Mouse (Mus musculus): ENCODE measurements around the gene Creb3. TPM values are rescaled to one million over a fixed set of nuclear protein-coding genes. Genes with fewer than 3 reads are reported as not detected.
"Not testable (repeated sequence)": the region's sequence is repeated elsewhere in the genome, so short reads cannot be mapped to it uniquely, and the experiment has no call there.

The Creb3 gene
- total RNA-seq, 2 experiments from 2014 or later, result 40.3 to 47.4 TPM

DNA sequence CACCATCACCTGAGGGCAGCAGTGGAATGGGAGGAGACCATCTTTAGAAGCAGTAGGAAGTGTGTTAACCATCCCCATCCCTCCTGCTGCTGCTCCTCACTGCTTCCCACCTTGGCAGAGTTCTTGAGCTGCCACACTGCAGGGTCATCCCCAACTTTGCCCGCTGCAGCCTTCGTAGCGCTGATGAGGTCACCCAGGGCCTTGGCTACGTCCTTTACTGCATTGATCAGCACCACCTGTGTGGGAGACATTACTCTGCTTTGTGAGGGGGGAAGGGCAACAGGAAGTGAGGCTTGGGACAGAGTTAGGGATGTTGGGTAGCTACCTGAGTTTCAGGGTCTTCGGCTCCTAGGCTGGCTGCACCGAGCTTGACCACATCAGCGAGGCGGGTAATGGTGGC is 26.5 kb upstream of the Creb3 start:
- no peak for TF ChIP-seq CTCF (IDR thresholded peaks at IDR 0.05)
- Histone ChIP-seq H3K27ac (no peak overlapping the region), H3K4me3 (no peak overlapping the region)
- intact Hi-C loops (cut with DNase I), result no loop called here
- peak; percentile 16 for DNase-seq

DNA sequence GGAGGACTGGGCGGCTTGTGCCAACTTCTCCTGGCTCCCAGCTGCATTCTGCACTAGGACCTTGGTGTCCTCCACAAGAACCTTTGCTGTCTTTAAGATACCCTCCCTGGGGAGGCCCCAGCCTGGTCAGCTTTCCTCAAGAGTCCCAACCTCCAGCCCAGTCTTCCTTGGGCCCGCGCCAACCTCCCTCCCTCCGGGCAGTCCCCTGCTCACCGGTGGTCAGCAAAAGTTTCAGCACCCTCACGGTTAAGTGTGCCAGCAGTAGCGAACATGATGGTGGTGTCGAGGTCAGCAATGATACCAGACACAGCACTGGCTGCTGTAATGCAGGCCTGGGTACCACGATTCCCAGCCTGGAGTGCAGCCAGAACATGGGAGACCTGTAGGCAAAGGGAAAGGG is 26.1 kb upstream of the Creb3 start:
- intact Hi-C loops (cut with DNase I), result no loop called here
- H3K27ac ChIP-seq, result no peak overlapping the region
- no peak for TF ChIP-seq CTCF (IDR thresholded peaks at IDR 0.05)
- H3K4me3 ChIP-seq, result no peak overlapping the region
- DNase-seq, result peak; percentile 44

DNA sequence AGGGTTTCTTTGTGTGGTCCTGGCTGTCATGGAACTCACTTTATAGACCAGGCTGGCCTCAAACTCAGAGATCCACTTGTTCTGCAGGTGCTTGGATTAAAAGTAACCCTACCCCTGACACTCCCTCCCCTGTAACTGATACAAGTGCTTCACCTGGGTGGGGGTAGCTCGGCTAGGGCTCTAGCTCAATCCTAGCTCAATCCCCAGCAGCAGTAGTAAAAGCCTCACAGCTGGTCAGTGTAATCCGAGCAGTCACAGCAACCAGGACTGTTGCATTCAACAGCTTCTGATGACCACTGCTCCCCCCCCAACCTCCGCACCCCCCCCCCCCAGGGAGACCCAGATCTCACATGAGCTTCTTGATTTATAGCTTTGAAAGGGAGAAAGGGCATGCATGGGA is 20.1 kb upstream of the Creb3 start:
- DNase-seq, result peak; percentile 13
- intact Hi-C loops (cut with DNase I), result loop anchor here (2.0 kb wide), 1 partner anchor 15 kb away; no protein-coding TSS in a partner anchor

GRCm38 (mm10) chr4:43546375-43547047 is 15.6 kb upstream of the Creb3 start:
- Histone ChIP-seq H3K4me3 (no peak overlapping the region), H3K27ac (no peak overlapping the region)
- DNase-seq, result peak; percentile 13
- no peak for TF ChIP-seq CTCF (IDR thresholded peaks at IDR 0.05)
- intact Hi-C loops (cut with DNase I), result no loop called here

More for the DNA sequence above, 20.1 kb upstream of the Creb3 start:
- H3K4me3 ChIP-seq, result no peak overlapping the region
- no peak for TF ChIP-seq CTCF (IDR thresholded peaks at IDR 0.05)
- H3K27ac ChIP-seq, result peak overlapping the region; percentile 20; the same call in 1 of the 2 replicates

DNA sequence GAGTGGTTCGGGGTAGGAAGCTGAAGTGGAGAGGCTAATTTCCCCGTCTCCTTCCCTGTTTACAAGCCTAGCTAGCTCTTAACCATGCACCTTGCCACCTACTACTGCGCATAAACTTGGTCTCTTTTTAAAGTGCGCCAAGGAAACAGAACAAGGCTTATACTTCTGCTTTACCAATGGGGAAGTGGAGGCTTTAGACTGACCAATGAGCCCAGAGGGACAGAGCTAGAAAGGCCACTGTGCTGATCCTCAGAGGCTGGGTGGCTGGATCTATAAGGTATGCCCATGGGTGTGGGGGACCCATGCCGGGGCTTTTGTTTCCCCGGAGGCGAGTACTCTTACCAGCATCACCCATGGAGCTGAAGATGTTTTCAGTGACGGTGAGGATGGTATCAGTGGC is 15.0 kb upstream of the Creb3 start:
- intact Hi-C loops (cut with DNase I), result no loop called here
- Histone ChIP-seq H3K27ac (no peak overlapping the region), H3K4me3 (no peak overlapping the region)
- TF ChIP-seq CTCF (IDR thresholded peaks at IDR 0.05), result no peak
- no peak for DNase-seq

- intact Hi-C loops (cut with DNase I), result no loop called here
- Histone ChIP-seq H3K27ac (no peak overlapping the region), H3K4me3 (no peak overlapping the region)
- TF ChIP-seq CTCF (IDR thresholded peaks at IDR 0.05), result no peak
- DNase-seq, result peak; percentile 10
Measured at GRCm38 (mm10) chr4:43549055-43549454, 13.1 kb upstream of the Creb3 start.

DNA sequence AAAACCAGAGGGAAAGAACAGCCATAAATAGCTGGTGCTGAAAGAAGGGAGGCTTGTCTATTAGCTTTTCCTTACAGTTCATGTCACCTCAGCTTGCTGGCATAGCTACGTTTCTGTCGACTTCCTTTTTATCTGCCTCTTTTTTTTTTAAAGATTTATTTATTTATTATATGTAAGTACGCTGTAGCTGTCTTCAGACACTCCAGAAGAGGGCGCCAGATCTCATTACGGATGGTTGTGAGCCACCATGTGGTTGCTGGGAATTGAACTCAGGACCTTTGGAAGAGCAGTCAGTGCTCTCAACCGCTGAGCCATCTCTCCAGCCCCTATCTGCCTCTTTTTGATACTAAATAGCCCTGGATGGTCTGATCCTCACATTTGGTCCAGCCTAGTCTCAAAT is 10.3 kb upstream of the Creb3 start:
- peak; percentile 42 for TF ChIP-seq CTCF (IDR thresholded peaks at IDR 0.05)
- H3K27ac ChIP-seq, DNase-seq, H3K4me3 ChIP-seq: not testable (repeated sequence)
- intact Hi-C loops (cut with DNase I), result loop anchor here (10.0 kb wide), 1 partner anchor 517 kb away; the partner anchor contains the start of gene Stoml2

GRCm38 (mm10) chr4:43552437-43552836 is 9.7 kb upstream of the Creb3 start:
- no peak overlapping the region for H3K27ac ChIP-seq
- no peak for TF ChIP-seq CTCF (IDR thresholded peaks at IDR 0.05)
- H3K4me3 ChIP-seq, result no peak overlapping the region
- no peak for DNase-seq
- intact Hi-C loops (cut with DNase I), result loop anchor here (10.0 kb wide), 1 partner anchor 518 kb away; the partner anchor contains the start of gene Stoml2

DNA sequence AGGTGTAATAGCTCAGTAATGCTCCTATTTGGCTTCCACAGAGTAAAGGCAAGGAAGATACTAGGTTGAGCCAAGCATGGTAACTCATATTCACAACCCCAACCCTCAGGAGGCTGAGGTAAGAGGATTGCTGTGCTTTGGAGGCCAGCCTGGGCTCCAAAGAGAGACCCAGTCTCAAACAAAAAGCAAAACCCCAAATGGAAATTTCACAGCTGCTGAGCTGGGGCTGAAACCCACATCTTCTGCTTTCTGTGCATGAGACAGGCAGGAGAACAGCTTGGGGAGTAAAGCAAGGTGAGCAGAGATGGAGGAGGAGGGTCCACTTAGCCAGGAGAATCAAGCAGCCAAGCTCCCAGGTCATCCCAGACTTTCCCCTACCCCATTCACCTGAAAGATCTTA is 8.2 kb upstream of the Creb3 start:
- Histone ChIP-seq H3K4me3 (no peak overlapping the region), H3K27ac (no peak overlapping the region)
- DNase-seq, result no peak
- intact Hi-C loops (cut with DNase I), result loop anchor here (10.0 kb wide), 1 partner anchor 519 kb away; the partner anchor contains the start of gene Stoml2
- TF ChIP-seq CTCF (IDR thresholded peaks at IDR 0.05), result no peak

DNA sequence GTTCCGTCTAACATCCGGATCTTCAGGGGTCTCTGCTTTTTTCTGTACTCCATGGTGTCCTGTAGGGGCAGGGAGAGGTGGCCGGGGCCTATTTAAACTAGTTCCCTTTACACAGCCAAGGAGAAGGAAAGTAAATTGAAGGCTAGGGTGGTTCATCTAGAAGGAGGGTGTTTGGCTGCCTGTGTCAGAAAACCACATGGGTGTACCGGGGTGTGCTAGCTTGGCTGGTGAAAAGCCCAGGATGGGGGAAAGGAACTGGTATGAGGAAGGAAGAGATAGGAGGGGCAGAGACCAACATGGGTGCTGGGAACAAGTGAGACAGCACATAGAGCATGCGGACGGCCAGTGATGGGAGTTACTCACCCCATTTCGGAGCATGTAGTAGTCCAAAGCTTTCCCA is 6.2 kb upstream of the Creb3 start:
- H3K27ac ChIP-seq, result no peak overlapping the region
- no peak for DNase-seq
- no peak for TF ChIP-seq CTCF (IDR thresholded peaks at IDR 0.05)
- H3K4me3 ChIP-seq, result no peak overlapping the region
- intact Hi-C loops (cut with DNase I), result loop anchor here (2.0 to 10.0 kb wide), 2 partner anchors 13 to 521 kb away; partner anchors contain the start of gene Stoml2

GRCm38 (mm10) chr4:43558028-43558630 is 4.0 kb upstream of the Creb3 start:
- TF ChIP-seq CTCF (IDR thresholded peaks at IDR 0.05), result no peak
- Histone ChIP-seq H3K27ac (peak overlapping the region; percentile 99), H3K4me3 (peak overlapping the region; percentile 83)
- no peak for DNase-seq
- intact Hi-C loops (cut with DNase I), result loop anchor here (10.0 kb wide), 1 partner anchor 523 kb away; the partner anchor contains the start of gene Stoml2

GRCm38 (mm10) chr4:43558631-43559356 is 3.3 kb upstream of the Creb3 start:
- no peak for TF ChIP-seq CTCF (IDR thresholded peaks at IDR 0.05)
- peak; percentile 68 for DNase-seq
- intact Hi-C loops (cut with DNase I), result loop anchor here (10.0 kb wide), 1 partner anchor 524 kb away; the partner anchor contains the start of gene Stoml2
- Histone ChIP-seq H3K27ac (peak overlapping the region; percentile 99), H3K4me3 (peak overlapping the region; percentile 83)
